Mouse (Mus musculus) frontal cortex, postnatal 36 days (tissue): ENCODE measurements at regions not wholly inside any gene's neighbourhood (a gene's known extent, or its start where the extent isn't known, plus 50 kb on each side); places are given as distances from the start of the nearest gene placed in this dataset.

ENCODE experiments used
- DNase-seq, 2 experiments: peaks; one replicate each; pipeline ENCODE4 v3.0.0; 2022; ENCODE audit warnings: low spot score in 2 of 2

DNA sequence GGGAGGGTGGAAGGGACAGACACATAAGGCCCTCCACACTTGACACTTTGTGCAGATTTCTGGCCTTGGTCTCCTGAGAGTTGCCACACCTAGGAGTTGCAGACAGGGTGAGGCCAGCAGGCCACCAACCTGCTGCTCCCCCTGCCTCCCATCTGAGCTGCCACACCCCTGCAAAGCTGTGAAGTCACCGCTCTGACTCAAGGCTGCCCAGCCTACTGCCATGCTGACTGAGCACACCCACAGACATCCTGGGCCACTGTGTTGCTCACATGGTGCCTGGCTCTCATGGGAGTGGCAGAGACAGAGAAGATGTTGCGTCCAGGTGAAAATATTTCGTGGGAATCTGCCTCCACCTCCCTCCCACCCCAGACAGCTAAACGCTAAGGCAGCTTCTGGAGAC is 150.3 kb downstream of the Tfap2c start:
- DNase-seq, result no peak

DNA sequence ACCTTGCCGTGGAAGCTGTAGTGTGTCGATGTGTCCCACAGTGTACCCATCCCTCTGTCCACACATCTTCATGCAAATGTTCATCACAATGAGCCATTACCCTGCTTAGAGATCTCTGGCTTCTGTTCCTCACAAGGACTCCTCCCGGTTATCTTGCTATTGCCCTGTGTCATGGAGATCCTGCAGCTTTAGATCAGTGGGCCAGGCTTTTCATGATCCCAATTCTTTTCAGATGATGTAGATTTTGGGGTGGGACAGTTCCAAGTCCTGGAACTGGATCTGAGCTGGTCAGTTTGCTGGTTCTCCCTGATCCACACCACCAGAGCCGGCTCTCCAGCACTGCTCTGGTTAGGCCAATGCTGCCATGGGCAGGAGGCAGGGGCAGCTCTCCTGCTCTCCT is 161.2 kb downstream of the Tfap2c start:
- DNase-seq, result no peak

DNA sequence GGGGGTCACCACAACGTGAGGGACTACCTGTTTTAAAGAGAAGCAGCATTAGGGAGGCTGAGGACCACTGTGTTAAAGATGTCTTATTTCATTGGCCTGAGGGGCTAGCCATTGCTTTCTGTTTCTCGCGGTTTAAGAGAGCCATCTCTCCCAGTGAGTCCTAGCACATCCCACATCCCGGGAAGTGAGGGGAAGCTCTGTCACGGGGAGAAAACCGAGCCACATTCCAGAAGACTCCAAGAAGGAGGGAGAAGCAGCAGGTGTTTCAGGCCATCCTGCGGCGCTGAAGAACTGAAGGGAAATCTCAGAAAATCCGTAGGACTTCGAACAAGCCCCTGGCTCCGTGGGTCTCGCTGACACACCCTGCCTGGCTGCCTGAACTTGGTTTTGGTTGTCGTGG is 177.3 kb downstream of the Tfap2c start:
- no peak for DNase-seq

GRCm38 (mm10) chr2:172727576-172727975 is 178.2 kb downstream of the Tfap2c start:
- DNase-seq, result no peak

DNA sequence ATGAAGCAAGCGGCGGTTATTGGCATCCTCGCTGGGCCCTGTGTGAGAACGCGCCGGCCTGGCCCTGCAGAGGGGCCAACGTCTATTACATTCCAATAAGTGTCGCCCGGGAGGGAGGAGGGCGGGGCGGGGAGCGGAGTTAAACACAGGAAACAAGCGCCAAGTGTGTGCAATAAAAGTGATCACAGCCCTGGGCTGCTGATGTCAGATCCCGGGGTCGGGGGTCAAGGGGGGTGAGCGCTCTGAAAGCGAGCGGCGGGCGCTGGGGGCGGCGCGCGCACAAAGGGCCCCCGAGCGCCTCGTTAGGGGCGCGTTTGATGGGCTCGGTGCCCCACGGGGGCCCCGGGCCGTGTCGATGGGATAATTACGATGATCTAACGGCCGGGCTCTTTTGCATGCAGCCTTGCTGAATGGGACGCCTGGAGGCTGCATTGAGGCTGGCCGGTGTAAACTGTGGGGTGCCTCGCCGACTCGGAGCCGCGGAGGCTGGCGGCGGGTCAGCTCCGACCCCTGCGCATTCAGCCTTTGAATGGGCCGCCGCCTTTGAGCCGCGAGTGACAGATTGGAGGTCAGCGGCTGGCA is 178.9 kb downstream of the Tfap2c start:
- no peak for DNase-seq

GRCm38 (mm10) chr2:172729151-172729550 is 179.8 kb downstream of the Tfap2c start:
- no peak for DNase-seq

- DNase-seq, result no peak
These were observed 180.3 kb downstream of the Tfap2c start for GRCm38 (mm10) chr2:172729741-172730140.

DNA sequence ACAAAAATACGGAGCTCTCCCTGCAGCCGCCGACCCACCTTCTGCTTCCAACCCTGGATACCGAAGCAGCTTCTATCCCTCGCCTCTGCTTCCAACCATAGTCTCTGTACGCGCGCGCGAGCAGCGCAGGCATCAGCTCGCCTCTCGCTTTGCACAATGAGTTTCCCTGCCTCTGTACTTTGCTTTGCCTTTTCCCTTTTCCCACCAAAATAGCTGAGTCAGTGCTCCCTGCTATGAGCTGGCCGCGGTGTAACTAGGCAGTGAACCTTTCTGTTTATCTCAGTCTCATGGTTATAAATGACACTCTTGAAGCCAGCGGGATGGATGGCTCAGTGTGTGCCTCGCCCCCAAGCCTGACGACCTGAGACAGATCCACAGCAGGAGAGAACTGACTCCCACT is 182.0 kb downstream of the Tfap2c start:
- DNase-seq, result no peak

GRCm38 (mm10) chr2:172732453-172733210 is 183.2 kb downstream of the Tfap2c start:
- no peak for DNase-seq

GRCm38 (mm10) chr2:172733403-172733995 is 184.1 kb downstream of the Tfap2c start:
- DNase-seq, result no peak

GRCm38 (mm10) chr2:172735621-172736020 is 186.2 kb downstream of the Tfap2c start:
- no peak for DNase-seq

DNA sequence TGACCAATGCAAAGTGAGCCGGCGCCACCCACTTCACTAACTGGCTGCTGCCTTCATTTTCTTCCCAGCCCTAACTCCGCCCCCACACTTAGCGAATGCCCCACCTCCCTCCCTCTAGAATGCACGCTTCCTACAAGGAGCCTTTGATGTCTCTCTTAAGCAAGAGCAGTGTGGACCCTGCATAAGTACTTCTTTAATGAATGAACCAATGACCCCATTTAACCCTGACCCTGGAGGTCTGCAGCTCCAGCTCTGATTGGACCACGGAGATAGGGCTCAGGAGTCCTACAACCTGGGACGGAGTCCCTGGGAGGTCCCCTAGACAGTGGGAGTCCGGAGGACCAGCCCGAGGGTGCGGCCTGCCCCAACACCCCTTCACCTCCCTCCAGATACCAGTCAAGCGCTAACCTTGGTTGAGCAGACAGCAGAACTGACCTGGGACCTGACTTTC is 189.7 kb downstream of the Tfap2c start:
- no peak for DNase-seq

DNA sequence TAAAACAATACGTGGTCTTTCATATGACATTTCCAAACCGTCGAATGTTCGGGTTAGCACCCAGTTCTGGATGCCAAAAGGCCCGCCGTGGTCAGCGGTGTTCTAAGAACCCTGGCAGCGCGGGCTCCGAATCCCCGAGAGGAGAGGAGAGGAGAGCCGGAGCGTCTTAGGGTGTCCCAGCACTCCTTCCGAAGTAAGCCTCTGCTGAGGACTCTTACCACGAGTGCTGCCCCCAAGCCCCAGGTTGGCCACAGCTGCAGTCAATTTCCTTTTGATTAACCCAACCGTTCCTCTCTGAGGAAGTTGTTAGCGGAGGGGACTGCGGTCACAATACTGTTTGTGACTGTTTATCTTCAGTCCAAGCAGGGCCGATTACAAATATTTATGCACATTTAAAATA is 190.1 kb downstream of the Tfap2c start:
- no peak for DNase-seq

DNA sequence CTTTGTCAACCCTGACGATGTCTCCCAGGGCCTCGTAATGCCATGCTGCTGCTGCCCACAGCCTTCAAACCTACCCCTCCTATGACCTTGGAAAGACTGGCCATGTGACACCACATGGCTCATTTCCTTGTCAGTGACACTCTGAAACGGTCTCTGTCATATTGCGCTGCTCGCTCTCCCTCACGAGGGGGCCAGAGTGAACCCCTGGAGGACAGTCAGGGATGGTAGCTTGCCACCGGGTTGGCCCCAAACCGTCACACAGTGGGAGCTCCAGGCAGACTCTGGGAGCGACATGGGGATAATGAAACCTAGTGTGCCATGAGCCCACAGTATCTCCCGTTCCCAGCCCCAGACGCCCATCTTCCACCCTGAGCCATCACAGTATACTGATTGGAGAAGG is 188.8 kb downstream of the Bmp7 start:
- DNase-seq, result no peak

GRCm38 (mm10) chr2:172755686-172756471 is 184.2 kb downstream of the Bmp7 start:
- no peak for DNase-seq

DNA sequence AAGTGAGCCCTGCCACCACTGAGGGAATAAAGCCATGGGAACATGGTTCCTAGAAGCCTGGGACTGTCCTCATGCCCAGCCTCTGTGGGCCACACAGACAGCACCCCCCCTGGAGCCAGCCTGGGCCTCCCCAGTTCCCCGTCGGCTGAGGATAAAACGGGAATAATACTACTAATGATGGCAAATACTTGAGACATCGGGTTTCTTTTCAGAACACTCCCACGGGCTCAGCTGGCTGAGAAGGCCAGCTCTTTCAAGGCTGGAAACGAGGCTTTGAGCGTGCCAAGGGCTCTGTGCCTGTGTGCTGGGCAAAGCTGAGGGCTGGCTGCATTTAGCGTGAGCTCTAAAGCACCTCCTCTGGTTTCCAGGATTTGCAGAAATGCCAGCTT is 183.7 kb downstream of the Bmp7 start:
- DNase-seq, result peak; percentile 27 to 52

- peak; percentile 23 to 35 for DNase-seq
These were observed 181.6 kb downstream of the Bmp7 start for GRCm38 (mm10) chr2:172758497-172758896.

DNA sequence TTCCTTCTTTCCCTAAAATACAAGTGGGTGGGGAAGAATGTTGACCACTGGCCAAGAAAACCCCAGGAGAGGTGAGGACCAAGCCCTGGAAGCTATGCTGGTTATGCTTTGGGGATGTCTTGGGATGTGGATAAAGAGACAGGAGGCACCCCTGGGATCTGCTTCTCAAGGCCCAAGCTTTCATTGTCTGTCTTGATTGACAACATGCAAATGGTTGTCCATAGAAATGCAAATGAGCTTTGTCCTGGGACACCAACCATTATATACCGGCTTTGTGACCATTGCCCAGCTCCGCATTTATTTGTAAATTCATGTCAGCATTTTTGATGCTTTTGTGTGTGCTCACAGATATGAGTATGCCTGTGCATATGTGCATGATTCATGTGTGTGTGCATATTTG is 174.9 kb downstream of the Bmp7 start:
- no peak for DNase-seq

- DNase-seq, result no peak
These were observed 173.7 kb downstream of the Bmp7 start for GRCm38 (mm10) chr2:172766403-172766802.

- DNase-seq, result no peak
These were observed 171.4 kb downstream of the Bmp7 start for GRCm38 (mm10) chr2:172768756-172769155.

DNA sequence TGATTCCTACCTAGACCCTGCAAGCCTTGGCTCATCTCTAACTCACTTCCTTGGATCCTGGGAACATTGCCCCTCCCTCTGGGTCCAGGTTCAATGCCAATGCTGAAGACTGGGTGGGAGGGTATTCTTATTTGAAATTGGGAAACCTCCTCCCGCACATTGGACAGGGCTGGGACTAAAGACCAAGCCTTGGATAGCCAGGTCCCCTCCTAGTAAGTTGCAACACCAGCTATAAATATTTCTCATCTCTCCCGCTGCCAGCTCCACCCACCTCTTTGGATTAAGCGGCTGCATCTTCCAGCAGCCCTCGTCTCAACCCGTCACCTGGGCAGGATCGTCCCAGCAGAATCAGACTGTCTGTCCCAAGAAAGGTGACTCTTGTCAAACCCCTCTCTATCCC is 170.1 kb downstream of the Bmp7 start:
- no peak for DNase-seq

GRCm38 (mm10) chr2:172770606-172771005 is 169.5 kb downstream of the Bmp7 start:
- DNase-seq, result no peak
